Mouse (Mus musculus) lung, embryonic 14.5 days (tissue): Measurements from ENCODE around the gene Celf2. TPM values are rescaled to one million over a fixed set of nuclear protein-coding genes. Genes with fewer than 3 reads are reported as not detected.

ENCODE experiments used
- ATAC-seq: fragments of 200-750 bp; cut with Nextera tagmentation; 2 replicates; pipeline ENCODE4 v1.8.0; 2017; ENCODE audit warnings: mild to moderate bottlenecking, moderate TSS enrichment, moderate library complexity; ENCODE audit not compliant: insufficient read depth
- DNase-seq: peaks from one replicate; pipeline ENCODE4 v3.0.0-alpha.2; 2015
- H3K27ac ChIP-seq: fragments of 300-500 bp; sonication (generic); 2 replicates; pipeline ENCODE4 v1.5.1; 2014; ENCODE audit warnings: low read depth, mild to moderate bottlenecking, moderate library complexity
- H3K27me3 ChIP-seq: fragments of 300-500 bp; sonication (generic); 2 replicates; pipeline ENCODE4 v1.6.1; 2014; ENCODE audit warnings: low read length, control low read depth; ENCODE audit not compliant: insufficient read depth
- H3K36me3 ChIP-seq: fragments of 300-500 bp; sonication (generic); 2 replicates; pipeline ENCODE4 v1.6.1; 2014; ENCODE audit warnings: control low read depth; ENCODE audit not compliant: insufficient read depth
- H3K4me1 ChIP-seq: fragments of 300-500 bp; sonication (generic); 2 replicates; pipeline ENCODE4 v1.6.1; 2014; ENCODE audit warnings: antibody characterized with exemption, control low read depth; ENCODE audit not compliant: insufficient read depth
- H3K4me2 ChIP-seq: fragments of 300-500 bp; sonication (generic); 2 replicates; pipeline ENCODE4 v1.6.1; 2014; ENCODE audit warnings: mild to moderate bottlenecking
- H3K4me3 ChIP-seq: fragments of 300-500 bp; sonication (generic); 2 replicates; pipeline ENCODE4 v1.5.1; 2014; ENCODE audit warnings: low read depth, low read length
- H3K9ac ChIP-seq: fragments of 300-500 bp; sonication (generic); 2 replicates; pipeline ENCODE4 v1.6.1; 2014
- H3K9me3 ChIP-seq: fragments of 300-500 bp; sonication (generic); 2 replicates; pipeline ENCODE4 v1.6.1; 2016; ENCODE audit warnings: low read depth, low read length, control low read depth
- CTCF ChIP-seq: IDR thresholded peaks from 2 replicates; pipeline ENCODE4 v1.5.1; 2016; ENCODE audit warnings: antibody characterized with exemption, low read depth
- WGBS: fragments of 180-500 bp; shearing (Covaris S2); extraction: QIAGEN DNeasy Blood & Tissue Kit; methylation state at CpG from one replicate; pipeline ENCODE4 v1.1.7; 2014; 5-methylcytosine and 5-hydroxymethylcytosine counted together
- polyA plus RNA-seq: library from polyadenylated mRNA; unstranded; fragments of >200 nt; fragmentation: Nextera tagmentation; extraction: Ambion mirVana; gene quantifications from 2 replicates; pipeline ENCODE4 v1.2.1, GENCODE M21; 2014

Celf2 gene
- polyA plus RNA-seq, 1 experiment from 2014 or later = 92.3 TPM

- WGBS = 94% methylated on average over 3 of the region's 3 CpGs
- no peak for DNase-seq
- H3K27ac ChIP-seq = no peak overlapping the region
These were observed 944.2 kb downstream of the Celf2 start for GRCm38 (mm10) chr2:6565175-6565574.

GRCm38 (mm10) chr2:6561337-6561736 lies 948.0 kb downstream of the Celf2 start:
- H3K36me3 ChIP-seq = peaks cover 5% of the 10 kb centered on the region; the same call in 1 of the 2 replicates
- ATAC-seq (no peak), DNase-seq (no peak)
- no peak overlapping the region for H3K9ac ChIP-seq
- H3K9me3 ChIP-seq = no peaks in the 10 kb centered on the region
- TF ChIP-seq CTCF = no peak
- H3K4me1 ChIP-seq = no peaks in the 10 kb centered on the region
- no peak overlapping the region for H3K27ac ChIP-seq
- WGBS = 90% methylated on average over 3 of the region's 3 CpGs
- no peaks in the 10 kb centered on the region for H3K27me3 ChIP-seq
- no peak overlapping the region for H3K4me3 ChIP-seq
- no peak overlapping the region for H3K4me2 ChIP-seq

More at GRCm38 (mm10) chr2:6565175-6565574, 944.2 kb downstream of the Celf2 start:
- no peak for TF ChIP-seq CTCF
- Histone ChIP-seq H3K27me3 (no peaks in the 10 kb centered on the region), H3K36me3 (no peaks in the 10 kb centered on the region), H3K4me1 (no peaks in the 10 kb centered on the region), H3K4me2 (no peak overlapping the region), H3K9me3 (no peaks in the 10 kb centered on the region), H3K4me3 (no peak overlapping the region), H3K9ac (no peak overlapping the region)
- ATAC-seq = no peak

- no peaks in the 10 kb centered on the region for H3K9me3 ChIP-seq
- H3K4me1 ChIP-seq = no peaks in the 10 kb centered on the region
- no peak overlapping the region for H3K9ac ChIP-seq
- no peak for ATAC-seq
- DNase-seq = no peak
- no peaks in the 10 kb centered on the region for H3K27me3 ChIP-seq
- peaks cover 5% of the 10 kb centered on the region; the same call in 1 of the 2 replicates for H3K36me3 ChIP-seq
- no peak overlapping the region for H3K27ac ChIP-seq
- WGBS = 92% methylated on average over 3 of the region's 3 CpGs
- TF ChIP-seq CTCF = no peak
- H3K4me2 ChIP-seq = no peak overlapping the region
- no peak overlapping the region for H3K4me3 ChIP-seq
These were observed 948.6 kb downstream of the Celf2 start for GRCm38 (mm10) chr2:6560802-6561201.

- Histone ChIP-seq H3K27me3 (no peaks in the 10 kb centered on the region), H3K9ac (no peak overlapping the region), H3K4me2 (no peak overlapping the region), H3K27ac (no peak overlapping the region), H3K36me3 (peaks cover 5% of the 10 kb centered on the region; the same call in 1 of the 2 replicates), H3K9me3 (no peaks in the 10 kb centered on the region), H3K4me3 (no peak overlapping the region), H3K4me1 (no peaks in the 10 kb centered on the region)
- WGBS = 91% methylated on average over 2 of the region's 2 CpGs
- DNase-seq (no peak), ATAC-seq (no peak)
- no peak for TF ChIP-seq CTCF
These were observed 949.8 kb downstream of the Celf2 start for GRCm38 (mm10) chr2:6559581-6559980.

GRCm38 (mm10) chr2:6558303-6559254 lies 950.8 kb downstream of the Celf2 start:
- no peaks in the 10 kb centered on the region for H3K4me1 ChIP-seq
- DNase-seq (no peak), ATAC-seq (no peak)
- 80% methylated on average over 14 of the region's 14 CpGs for WGBS
- H3K9me3 ChIP-seq = no peaks in the 10 kb centered on the region
- no peak overlapping the region for H3K27ac ChIP-seq
- no peaks in the 10 kb centered on the region for H3K27me3 ChIP-seq
- H3K4me2 ChIP-seq = no peak overlapping the region
- H3K9ac ChIP-seq = no peak overlapping the region
- no peak overlapping the region for H3K4me3 ChIP-seq
- peaks cover 7% of the 10 kb centered on the region; the same call in 1 of the 2 replicates for H3K36me3 ChIP-seq
- TF ChIP-seq CTCF = no peak

- H3K4me2 ChIP-seq = no peak overlapping the region
- H3K36me3 ChIP-seq = peaks cover 13% of the 10 kb centered on the region; the same call in 1 of the 2 replicates
- no peak overlapping the region for H3K4me3 ChIP-seq
- no peaks in the 10 kb centered on the region for H3K27me3 ChIP-seq
- no peak overlapping the region for H3K27ac ChIP-seq
- H3K9ac ChIP-seq = no peak overlapping the region
- WGBS = 80% methylated on average over 3 of the region's 3 CpGs
- H3K4me1 ChIP-seq = no peaks in the 10 kb centered on the region
- no peak for TF ChIP-seq CTCF
- H3K9me3 ChIP-seq = no peaks in the 10 kb centered on the region
- DNase-seq (no peak), ATAC-seq (no peak)
These were observed 951.6 kb downstream of the Celf2 start for GRCm38 (mm10) chr2:6557749-6558148.

GRCm38 (mm10) chr2:6556913-6557312 lies 952.5 kb downstream of the Celf2 start:
- no peak overlapping the region for H3K4me3 ChIP-seq
- DNase-seq = no peak
- peaks cover 13% of the 10 kb centered on the region; the same call in 1 of the 2 replicates for H3K36me3 ChIP-seq
- H3K4me1 ChIP-seq = no peaks in the 10 kb centered on the region
- ATAC-seq = no peak
- H3K27ac ChIP-seq = no peak overlapping the region
- no peak overlapping the region for H3K9ac ChIP-seq
- H3K9me3 ChIP-seq = no peaks in the 10 kb centered on the region
- WGBS = 81% methylated on average over 2 of the region's 2 CpGs
- no peaks in the 10 kb centered on the region for H3K27me3 ChIP-seq
- TF ChIP-seq CTCF = no peak
- H3K4me2 ChIP-seq = no peak overlapping the region
